Mouse (Mus musculus) hematopoietic stem cell, adult 5-6 weeks (primary cell): ENCODE measurements around the gene Adipor2. TPM values are rescaled to one million over a fixed set of nuclear protein-coding genes. Genes with fewer than 3 reads are reported as not detected.

ENCODE experiments used
- ATAC-seq, 2 experiments: fragments of 125-278 bp in 1 of 2; replicated peaks in 1 of 2; 2 replicates each; pipeline ENCODE4 v1.8.0; 2016 to 2017; ENCODE audit warnings: inconsistent platforms in 2 of 2, mild to moderate bottlenecking in 2 of 2, moderate number of reproducible peaks in 2 of 2, low read depth in 1 of 2, moderate TSS enrichment in 1 of 2; ENCODE audit not compliant: low FRiP score in 2 of 2, poor library complexity in 2 of 2, severe bottlenecking in 2 of 2, insufficient read depth in 1 of 2, low TSS enrichment in 1 of 2
- total RNA-seq: library from RNA; stranded (forward); fragments of 172-1452, 232-1000 nt; gene quantifications from 2 replicates; pipeline ENCODE4 v1.2.3, GENCODE M21; 2017

Adipor2 gene
- total RNA-seq, 1 experiment from 2014 or later: 145 TPM

DNA sequence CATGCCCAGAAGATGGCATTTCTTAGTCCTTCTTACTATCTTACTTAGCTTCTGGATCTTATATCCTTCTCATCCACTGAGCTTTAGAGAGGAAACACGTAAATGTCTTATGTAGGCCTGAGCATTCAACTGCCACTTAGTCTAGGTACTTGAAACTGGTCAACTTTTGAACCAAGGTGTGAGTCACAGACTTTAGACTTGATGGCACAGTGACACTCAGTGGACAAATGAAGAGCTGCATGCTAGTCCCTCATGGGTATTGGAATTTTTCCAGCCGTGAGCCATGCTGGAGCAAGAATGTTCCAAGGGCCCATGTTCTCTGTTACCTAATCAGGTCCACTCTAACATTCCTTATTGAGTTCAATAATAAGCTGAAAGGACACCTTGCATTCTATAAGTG lies 13.0 kb upstream of the Adipor2 start:
- peak; percentile 61 to 78 for ATAC-seq

DNA sequence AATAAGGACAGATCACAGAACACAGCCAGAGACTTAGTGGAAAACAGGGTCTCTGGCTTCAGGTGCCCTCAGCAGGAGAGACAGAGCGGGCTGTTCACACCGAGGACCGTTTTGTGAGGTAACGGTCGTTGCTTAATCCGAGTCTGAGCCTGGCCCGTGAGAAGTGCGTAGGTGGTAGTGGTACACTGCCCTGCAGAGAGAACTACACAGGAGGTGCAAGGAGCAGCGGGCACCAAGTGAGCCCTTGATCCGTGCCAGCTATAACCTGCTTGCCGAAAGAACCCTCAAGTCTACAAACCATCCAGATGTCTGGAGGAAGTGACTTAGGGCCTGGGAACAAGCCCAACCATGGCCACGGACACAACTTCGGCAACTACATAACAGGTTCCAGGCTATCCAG lies 11.8 kb upstream of the Adipor2 start:
- no peak for ATAC-seq

DNA sequence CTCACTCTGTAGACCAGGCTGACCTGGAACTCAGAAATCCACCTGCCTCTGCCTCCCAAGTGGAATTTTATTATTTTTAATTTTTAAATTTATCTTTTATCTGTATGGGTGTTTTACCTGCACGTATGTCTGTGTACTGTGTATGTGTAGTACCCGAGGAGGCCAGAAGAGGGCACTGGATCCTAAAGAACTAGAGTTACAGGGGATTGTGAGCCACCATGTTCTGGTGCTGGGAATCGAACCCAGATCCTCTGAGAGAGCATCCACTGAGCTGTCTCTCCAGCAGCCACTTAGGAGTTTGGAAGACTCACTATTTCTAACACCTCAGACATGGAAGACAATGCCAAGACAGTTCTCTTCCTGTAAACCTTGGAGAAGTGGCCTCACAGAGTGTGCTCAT lies 11.1 kb upstream of the Adipor2 start:
- ATAC-seq: no peak

DNA sequence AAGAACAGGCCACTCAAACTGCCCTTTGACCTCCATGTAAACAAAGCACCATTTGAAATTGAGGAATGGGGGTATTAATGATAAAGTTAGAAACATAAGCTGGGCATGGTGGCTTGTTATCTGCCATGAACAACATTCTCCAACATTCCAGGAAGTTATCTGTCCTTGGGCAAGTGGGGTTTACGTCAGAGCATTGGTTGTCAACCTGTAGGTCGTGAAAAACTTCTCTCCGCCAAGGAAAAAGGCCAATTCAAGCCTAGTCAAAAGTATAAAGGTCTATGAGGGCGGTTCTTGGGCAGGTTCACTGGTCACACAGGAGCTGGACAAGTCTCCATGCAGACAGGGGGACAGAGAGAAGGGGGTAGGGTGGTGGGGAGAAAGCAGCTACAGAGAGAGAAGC lies 3.5 kb upstream of the Adipor2 start:
- no peak for ATAC-seq

DNA sequence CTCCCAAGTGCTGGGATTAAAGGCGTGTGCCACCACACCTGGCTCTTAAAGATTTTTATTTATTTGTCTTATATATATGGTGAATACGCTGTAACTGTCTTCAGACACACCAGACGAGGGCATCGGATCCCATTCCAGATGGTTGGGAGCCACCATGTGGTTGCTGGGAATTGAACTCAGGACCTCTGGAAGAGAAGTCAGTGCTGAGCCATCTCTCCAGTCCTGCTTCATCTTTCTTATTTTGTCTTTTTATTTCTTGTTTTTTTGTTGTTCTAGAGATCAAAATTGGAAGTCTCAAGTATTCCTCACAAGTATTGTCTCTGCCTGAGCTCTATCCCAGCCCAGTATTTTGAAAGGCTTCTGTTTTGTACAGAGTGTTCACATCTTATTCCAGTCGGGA lies 2.9 kb upstream of the Adipor2 start:
- no peak for ATAC-seq

DNA sequence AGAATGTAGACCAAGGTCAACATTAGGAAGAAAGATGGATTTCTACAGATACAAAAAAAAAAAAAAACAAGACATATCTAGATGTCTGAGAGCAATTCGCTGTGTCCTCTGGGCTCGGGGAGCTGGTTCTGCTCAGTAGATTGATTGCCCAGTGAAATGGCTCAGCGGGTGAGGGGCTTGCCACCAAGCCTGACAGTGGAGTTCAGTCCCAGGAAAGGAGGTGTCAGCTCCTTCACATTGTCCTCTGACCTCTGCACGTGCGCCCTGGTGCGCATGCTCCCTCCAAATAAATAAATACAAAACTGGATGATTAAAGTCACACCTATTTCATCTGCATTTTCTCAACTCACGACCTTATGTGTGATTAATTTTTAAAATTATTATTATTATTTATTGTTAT lies 1.9 kb upstream of the Adipor2 start:
- ATAC-seq: no peak

DNA sequence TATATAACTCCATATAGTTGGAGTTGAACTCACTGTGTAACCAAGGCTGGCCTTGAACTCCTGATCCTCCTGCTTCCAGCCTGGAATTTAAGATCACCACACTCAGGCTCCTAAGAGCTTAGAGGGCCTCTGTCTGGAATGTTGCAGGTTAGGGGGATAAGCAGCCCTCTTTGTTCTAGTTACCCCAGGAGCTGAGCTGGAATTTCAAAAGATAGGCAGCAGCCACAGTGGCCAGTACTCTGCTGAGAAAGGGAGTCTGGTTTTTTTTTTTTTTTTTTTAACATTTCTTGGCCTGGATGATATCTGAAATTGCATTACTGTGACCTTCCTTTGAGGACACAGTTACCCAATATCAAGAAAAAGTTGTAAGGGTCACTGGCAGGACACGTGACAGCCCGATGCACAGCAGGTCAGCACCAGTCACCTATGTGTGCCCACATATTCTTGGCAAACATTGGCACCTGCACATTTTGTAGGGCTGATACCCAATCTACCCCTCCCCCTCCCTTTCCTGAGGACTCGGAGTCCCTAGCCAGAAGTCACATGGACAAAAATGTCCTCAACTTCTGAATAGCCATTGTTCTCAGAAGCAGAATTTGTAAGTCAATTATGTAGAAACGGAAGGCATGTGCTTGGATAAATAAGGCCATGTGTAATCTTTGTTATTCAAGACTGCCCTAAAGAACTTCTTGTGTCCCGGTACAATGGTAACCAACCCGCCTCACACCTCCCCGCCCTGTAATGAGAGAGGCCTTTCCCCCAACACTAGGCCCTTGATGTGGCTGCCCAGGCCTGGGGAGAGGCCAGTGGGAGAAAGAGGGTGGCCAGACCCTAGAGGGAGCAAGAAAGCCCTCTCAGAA lies 1.1 kb upstream of the Adipor2 start:
- no peak for ATAC-seq

DNA sequence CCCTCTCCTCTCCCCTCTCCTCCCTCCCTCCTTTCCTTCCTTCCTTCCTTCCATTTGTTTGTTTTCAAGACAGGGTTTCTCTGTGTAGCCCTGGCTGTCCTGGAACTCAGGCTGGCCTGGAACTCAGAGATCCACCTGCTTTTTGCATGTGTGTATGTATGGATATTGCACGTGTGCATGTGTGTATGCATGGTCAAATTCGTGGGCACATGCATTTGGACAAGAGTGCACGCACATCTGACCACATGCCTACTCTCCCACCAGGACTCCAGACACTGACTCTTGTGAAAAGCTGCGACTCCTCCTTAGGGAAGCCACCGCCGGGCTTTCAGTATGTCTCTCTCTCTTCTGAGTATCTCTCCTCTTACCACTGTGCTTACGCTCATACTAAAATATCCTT lies 317 bp upstream of the Adipor2 start:
- no peak for ATAC-seq

DNA sequence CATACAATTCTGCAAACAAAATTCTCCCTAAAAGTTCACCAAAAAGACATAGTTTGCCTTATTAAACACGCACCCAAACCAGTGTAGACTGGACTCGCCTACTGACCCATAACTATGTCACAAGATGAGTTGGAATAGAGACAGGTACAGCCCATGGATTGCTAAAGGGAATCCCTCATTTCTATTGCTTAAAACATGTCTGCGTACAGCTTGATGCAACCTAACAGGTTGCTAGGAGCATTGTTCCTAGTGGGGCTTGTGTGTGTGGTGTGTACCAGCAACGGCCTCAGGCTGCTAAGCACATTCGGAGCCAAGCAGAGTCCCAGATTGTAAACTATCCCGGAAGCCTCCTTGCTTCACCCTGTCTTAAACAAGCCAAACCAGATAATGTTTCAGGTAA lies 861 bp downstream of the Adipor2 start:
- no peak for ATAC-seq

DNA sequence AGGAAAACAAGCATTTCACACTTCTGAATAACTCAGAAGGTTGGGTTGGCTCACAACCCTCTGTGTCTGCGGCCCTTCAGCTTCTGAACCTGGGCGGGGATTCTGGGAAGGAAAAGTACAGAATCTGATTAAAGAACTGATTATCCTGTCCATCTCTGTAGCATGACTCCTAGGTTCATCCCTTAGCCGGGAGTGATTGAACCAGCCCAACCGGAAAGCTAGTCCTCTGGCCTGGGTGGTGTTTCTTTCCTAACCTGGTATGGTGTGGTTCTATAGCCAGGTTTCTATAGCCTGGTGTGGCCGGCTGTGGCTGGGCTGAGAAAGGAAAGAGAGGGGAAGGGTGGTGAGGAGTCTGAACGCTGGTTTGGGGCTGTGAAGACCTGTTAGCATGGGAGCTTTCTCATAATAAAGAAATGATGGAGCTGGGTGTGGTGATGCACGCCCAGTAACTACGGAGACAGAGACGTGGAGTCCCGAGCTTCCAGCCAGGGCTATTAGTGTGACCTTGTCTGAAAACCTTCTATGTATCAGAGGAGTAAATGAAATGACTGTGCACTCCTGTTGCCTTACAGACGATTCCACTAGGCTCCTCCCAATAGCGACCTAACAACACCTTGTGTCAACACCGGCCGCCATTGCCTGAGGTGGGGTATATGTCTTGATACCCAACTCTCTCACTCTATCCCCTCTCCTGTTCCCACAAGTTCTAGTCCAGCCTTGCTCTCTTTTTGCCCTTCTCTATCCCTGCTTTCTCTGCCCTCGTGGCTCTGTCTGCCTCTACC lies 3.1 kb downstream of the Adipor2 start:
- no peak for ATAC-seq

DNA sequence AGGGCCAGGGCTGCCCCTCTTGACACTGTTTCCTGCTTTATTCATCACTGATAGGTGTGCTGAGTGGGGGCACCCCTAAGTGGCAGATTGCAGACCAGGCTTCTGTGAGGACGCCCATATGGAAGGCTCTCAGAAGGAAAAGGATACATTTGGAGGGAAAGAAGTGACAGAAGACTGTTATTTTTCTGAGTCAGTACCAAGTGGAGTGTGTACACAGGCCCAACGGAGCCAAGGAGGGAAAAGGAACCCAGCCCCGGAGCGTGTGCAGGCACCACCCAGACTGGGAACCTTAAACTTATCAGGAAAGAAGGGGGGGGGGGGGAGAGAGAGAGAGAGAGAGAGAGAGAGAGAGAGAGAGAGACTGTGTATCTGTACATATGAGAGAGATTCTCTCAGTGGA lies 4.9 kb downstream of the Adipor2 start:
- no peak for ATAC-seq

DNA sequence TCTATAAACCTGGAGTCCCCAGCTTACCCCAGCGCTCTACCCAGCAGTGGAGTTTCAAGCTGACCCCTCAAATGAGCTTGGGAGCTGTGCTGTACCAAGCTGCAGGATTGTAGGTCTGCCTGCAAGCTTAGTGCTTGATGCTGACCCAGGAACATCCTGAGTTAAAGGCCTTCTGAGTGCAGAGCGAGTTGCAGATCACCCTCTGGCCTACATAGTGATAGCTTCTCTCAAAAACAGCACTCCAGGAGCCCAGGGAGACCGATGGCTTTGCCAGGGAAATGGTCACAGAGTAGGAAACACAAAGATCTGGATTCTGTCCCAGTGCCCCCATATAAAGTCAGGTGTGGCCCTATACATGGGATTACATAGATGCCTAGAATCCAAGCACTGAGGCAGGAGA lies 6.0 kb downstream of the Adipor2 start:
- ATAC-seq: no peak

DNA sequence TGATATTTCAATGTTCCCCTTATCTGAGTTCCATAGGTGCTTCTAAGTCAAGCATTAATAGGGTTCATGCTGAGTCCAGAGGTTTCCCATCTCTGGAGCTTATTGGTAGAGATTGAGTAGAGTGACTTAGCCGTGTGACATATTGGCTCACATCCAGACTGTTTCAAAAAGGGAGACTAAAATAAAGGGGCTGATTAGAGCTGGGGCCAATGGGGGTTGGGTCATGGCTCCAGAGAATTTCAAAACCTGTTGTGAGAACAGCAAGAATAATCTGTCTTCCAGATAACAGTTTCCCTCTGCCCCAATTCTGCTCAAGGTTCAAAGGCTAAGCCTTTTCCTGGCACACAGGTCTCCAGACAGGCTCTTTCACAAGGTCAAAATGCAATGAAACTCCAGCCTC lies 7.7 kb downstream of the Adipor2 start:
- no peak for ATAC-seq

DNA sequence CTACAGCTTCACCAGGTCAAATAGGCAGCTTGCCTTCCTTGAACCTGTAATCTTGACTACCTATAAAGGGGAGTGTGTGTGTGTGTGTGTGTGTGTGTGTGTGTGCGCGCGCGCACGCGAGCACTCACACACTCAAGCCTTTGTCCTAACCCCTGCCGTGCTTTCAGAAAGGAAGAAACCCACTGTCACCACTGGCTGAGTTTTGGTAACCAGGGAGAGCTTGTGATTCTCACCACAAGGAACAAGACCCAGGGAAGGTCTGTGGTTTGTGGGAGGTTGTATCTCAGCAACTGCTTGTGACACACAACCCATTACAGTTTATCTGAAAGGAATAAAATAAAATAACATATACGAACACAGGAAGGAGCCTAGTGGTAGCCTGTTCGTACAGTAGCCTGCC lies 8.9 kb downstream of the Adipor2 start:
- ATAC-seq: peak; percentile 86 to 87

DNA sequence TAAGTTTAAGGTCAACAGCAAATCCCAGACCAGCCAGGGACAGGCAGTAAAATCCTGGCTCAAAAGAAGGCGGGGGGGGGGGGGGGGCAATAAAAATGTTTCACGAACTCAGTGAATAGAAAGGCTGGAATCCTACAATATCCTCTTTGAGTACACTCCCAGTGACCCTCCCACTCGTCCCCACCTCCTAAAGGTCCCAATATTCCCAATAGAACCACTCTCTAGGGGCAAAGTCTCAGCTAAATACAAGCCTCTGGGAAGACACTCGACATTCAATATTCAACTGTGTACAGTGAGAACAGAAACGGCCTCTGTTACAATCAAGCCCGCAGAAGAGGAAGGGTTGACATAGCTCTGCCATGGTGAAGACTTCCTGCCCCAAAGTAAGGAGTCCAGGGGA lies 9.7 kb downstream of the Adipor2 start:
- peak; percentile 21 to 33; a peak in 1 of 4 replicates for ATAC-seq

DNA sequence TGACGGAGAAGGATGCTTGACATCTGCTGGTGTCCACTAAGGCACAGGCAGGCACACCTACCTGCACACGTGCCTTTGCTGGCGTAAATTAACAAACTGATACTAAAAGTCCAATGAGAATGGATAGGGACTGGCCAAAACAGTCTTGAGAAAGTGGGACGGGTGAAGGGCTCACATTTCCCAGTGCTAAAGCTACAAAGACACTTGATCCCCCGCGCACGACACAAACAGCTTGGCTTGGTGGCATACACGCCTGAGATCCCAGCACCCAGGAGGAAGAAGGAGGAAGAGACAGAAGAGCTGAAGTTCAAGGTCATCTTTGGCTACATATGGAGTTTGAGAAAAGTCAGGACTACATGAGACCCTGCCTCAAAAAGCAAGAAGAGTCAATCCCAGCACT lies 11.0 kb downstream of the Adipor2 start:
- ATAC-seq: no peak

DNA sequence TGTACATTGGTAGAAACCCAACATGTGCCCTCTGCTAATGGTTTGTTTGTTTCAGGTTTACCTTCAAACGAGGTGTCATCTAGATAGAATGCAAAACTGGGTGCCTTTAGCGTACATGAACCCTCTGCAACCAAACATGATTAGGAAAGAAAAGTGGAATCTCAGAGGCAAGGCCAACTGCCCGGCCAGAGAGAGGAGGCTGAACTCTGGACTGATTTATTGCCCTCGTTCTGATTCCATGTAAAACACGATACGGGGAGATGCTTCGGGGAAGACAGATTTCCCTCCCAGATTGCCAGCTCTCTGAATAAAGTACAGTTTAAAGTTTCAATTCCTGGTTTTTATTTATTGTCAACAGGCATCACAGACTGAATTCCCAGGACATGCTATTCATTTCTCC lies 12.2 kb downstream of the Adipor2 start:
- ATAC-seq: no peak

DNA sequence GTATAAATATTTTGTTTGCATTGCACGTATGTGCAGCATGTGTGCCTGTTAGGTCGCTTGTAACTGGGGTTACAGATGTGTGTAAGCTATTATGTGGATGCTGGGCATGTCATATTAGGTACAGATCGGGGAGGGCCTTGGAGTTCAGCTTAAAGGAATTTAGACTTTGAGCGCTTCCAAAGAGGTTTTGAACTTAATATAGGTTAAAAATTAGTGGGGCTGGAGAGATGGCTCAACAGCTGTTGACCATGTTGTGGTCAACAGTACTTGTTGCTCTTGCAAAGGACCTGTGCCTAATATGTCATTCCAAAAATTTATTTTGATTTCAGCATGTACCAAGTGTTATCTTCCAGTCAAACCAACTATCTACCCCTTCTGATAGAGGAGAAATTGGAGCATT lies 12.7 kb downstream of the Adipor2 start:
- no peak for ATAC-seq

DNA sequence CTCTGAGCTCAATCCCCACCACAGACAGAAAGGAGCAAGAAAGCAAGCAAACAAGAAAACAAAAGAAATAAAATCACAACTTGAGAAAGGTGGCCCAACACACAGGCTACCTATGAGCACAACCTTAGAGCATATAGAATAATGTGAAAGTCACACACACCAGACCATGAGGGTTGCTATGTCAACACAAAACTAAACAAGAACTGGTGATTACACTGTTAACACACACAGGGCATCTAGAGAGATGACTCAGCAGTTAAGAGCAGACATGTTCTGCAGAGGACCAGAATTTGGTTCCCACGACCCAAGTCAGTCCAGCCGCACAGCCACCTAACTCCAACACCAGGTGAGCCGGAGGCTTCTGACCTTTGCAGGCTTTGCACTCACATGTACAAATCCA lies 14.5 kb downstream of the Adipor2 start:
- peak; percentile 53 to 86 for ATAC-seq
